Mouse (Mus musculus): ENCODE measurements at regions not wholly inside any gene's neighbourhood (a gene's known extent, or its start where the extent isn't known, plus 50 kb on each side); places are given as distances from the start of the nearest gene placed in this dataset.

- H3K27me3 ChIP-seq (replicated peaks) = peaks cover 5% of the 10 kb centered on the region
- no peak overlapping the region for H3K4me3 ChIP-seq (replicated peaks)
- TF ChIP-seq GATA1 (IDR thresholded peaks at IDR 0.05; ENCODE audit: borderline replicate concordance, low read length) (no peak), FLI1 (IDR thresholded peaks at IDR 0.05; ENCODE audit: low read length) (no peak)
- no peaks in the 10 kb centered on the region for H3K9me3 ChIP-seq
- H3K4me1 ChIP-seq = no peaks in the 10 kb centered on the region
- H3K36me3 ChIP-seq (replicated peaks; ENCODE audit: low read length) = no peaks in the 10 kb centered on the region
Measured at GRCm38 (mm10) chr4:131293560-131293959, 349.4 kb downstream of the Matn1 start.

GRCm38 (mm10) chr4:131298011-131298674 lies 354.0 kb downstream of the Matn1 start:
- peaks cover 3% of the 10 kb centered on the region for H3K27me3 ChIP-seq (replicated peaks)
- TF ChIP-seq FLI1 (IDR thresholded peaks at IDR 0.05; ENCODE audit: low read length) (no peak), GATA1 (IDR thresholded peaks at IDR 0.05; ENCODE audit: borderline replicate concordance, low read length) (no peak)
- no peaks in the 10 kb centered on the region for H3K4me1 ChIP-seq
- no peak overlapping the region for H3K4me3 ChIP-seq (replicated peaks)
- no peaks in the 10 kb centered on the region for H3K9me3 ChIP-seq
- no peaks in the 10 kb centered on the region for H3K36me3 ChIP-seq (replicated peaks; ENCODE audit: low read length)

- Histone ChIP-seq H3K4me3 (replicated peaks) (no peak overlapping the region), H3K9me3 (no peaks in the 10 kb centered on the region), H3K36me3 (replicated peaks; ENCODE audit: low read length) (no peaks in the 10 kb centered on the region), H3K4me1 (no peaks in the 10 kb centered on the region), H3K27me3 (replicated peaks) (peaks cover 5% of the 10 kb centered on the region)
- TF ChIP-seq FLI1 (IDR thresholded peaks at IDR 0.05; ENCODE audit: low read length) = no peak
- no peak for TF ChIP-seq GATA1 (IDR thresholded peaks at IDR 0.05; ENCODE audit: borderline replicate concordance, low read length)
Measured at GRCm38 (mm10) chr4:131303936-131304335, 359.8 kb downstream of the Matn1 start.

- Histone ChIP-seq H3K4me3 (replicated peaks) (no peak overlapping the region), H3K9me3 (no peaks in the 10 kb centered on the region), H3K4me1 (no peaks in the 10 kb centered on the region), H3K36me3 (replicated peaks; ENCODE audit: low read length) (no peaks in the 10 kb centered on the region), H3K27me3 (replicated peaks) (peaks cover 5% of the 10 kb centered on the region)
- TF ChIP-seq FLI1 (IDR thresholded peaks at IDR 0.05; ENCODE audit: low read length) (no peak), GATA1 (IDR thresholded peaks at IDR 0.05; ENCODE audit: borderline replicate concordance, low read length) (no peak)
Measured at GRCm38 (mm10) chr4:131304361-131304777, 360.2 kb downstream of the Matn1 start.

GRCm38 (mm10) chr4:131314231-131314630 lies 370.0 kb downstream of the Matn1 start:
- Histone ChIP-seq H3K4me1 (no peaks in the 10 kb centered on the region), H3K4me3 (replicated peaks) (no peak overlapping the region), H3K36me3 (replicated peaks; ENCODE audit: low read length) (no peaks in the 10 kb centered on the region), H3K27me3 (replicated peaks) (no peaks in the 10 kb centered on the region), H3K9me3 (0 out of 2 replicates have a peak, but pooled peaks cover 4% of the 10 kb centered on the region)
- TF ChIP-seq FLI1 (IDR thresholded peaks at IDR 0.05; ENCODE audit: low read length) (no peak), GATA1 (IDR thresholded peaks at IDR 0.05; ENCODE audit: borderline replicate concordance, low read length) (no peak)

- TF ChIP-seq GATA1 (IDR thresholded peaks at IDR 0.05; ENCODE audit: borderline replicate concordance, low read length) = no peak
- no peak for TF ChIP-seq FLI1 (IDR thresholded peaks at IDR 0.05; ENCODE audit: low read length)
Measured at GRCm38 (mm10) chr4:131316041-131316440, 371.9 kb downstream of the Matn1 start.

GRCm38 (mm10) chr4:131322323-131322722 lies 378.1 kb downstream of the Matn1 start:
- Histone ChIP-seq H3K36me3 (replicated peaks; ENCODE audit: low read length) (no peaks in the 10 kb centered on the region), H3K4me3 (replicated peaks) (no peak overlapping the region), H3K27me3 (replicated peaks) (no peaks in the 10 kb centered on the region), H3K4me1 (no peaks in the 10 kb centered on the region), H3K9me3 (no peaks in the 10 kb centered on the region)
- TF ChIP-seq FLI1 (IDR thresholded peaks at IDR 0.05; ENCODE audit: low read length) (no peak), GATA1 (IDR thresholded peaks at IDR 0.05; ENCODE audit: borderline replicate concordance, low read length) (no peak)

More at GRCm38 (mm10) chr4:131316041-131316440, 371.9 kb downstream of the Matn1 start:
- no peaks in the 10 kb centered on the region for H3K27me3 ChIP-seq (replicated peaks)
- H3K4me1 ChIP-seq = no peaks in the 10 kb centered on the region
- no peak overlapping the region for H3K4me3 ChIP-seq (replicated peaks)
- H3K36me3 ChIP-seq (replicated peaks; ENCODE audit: low read length) = no peaks in the 10 kb centered on the region
- 0 out of 2 replicates have a peak, but pooled peaks cover 4% of the 10 kb centered on the region for H3K9me3 ChIP-seq

GRCm38 (mm10) chr4:131324486-131324885 lies 380.3 kb downstream of the Matn1 start:
- H3K4me3 ChIP-seq (replicated peaks) = no peak overlapping the region
- no peaks in the 10 kb centered on the region for H3K36me3 ChIP-seq (replicated peaks; ENCODE audit: low read length)
- peaks cover 1% of the 10 kb centered on the region for H3K27me3 ChIP-seq (replicated peaks)
- no peaks in the 10 kb centered on the region for H3K9me3 ChIP-seq
- H3K4me1 ChIP-seq = no peaks in the 10 kb centered on the region
- TF ChIP-seq GATA1 (IDR thresholded peaks at IDR 0.05; ENCODE audit: borderline replicate concordance, low read length) (no peak), FLI1 (IDR thresholded peaks at IDR 0.05; ENCODE audit: low read length) (no peak)

- H3K4me3 ChIP-seq (replicated peaks) = no peak overlapping the region
- TF ChIP-seq FLI1 (IDR thresholded peaks at IDR 0.05; ENCODE audit: low read length) = no peak
- H3K36me3 ChIP-seq (replicated peaks; ENCODE audit: low read length) = no peaks in the 10 kb centered on the region
- no peaks in the 10 kb centered on the region for H3K9me3 ChIP-seq
- peaks cover 1% of the 10 kb centered on the region for H3K27me3 ChIP-seq (replicated peaks)
- no peaks in the 10 kb centered on the region for H3K4me1 ChIP-seq
Measured at GRCm38 (mm10) chr4:131325200-131325599, 381.0 kb downstream of the Matn1 start.

- H3K9me3 ChIP-seq = peaks cover 3% of the 10 kb centered on the region; the same call in 1 of the 2 replicates
- H3K4me1 ChIP-seq = no peaks in the 10 kb centered on the region
- H3K4me3 ChIP-seq (replicated peaks) = no peak overlapping the region
- peaks cover 1% of the 10 kb centered on the region for H3K27me3 ChIP-seq (replicated peaks)
- no peak for TF ChIP-seq GATA1 (IDR thresholded peaks at IDR 0.05; ENCODE audit: borderline replicate concordance, low read length)
- TF ChIP-seq FLI1 (IDR thresholded peaks at IDR 0.05; ENCODE audit: low read length) = no peak
- no peaks in the 10 kb centered on the region for H3K36me3 ChIP-seq (replicated peaks; ENCODE audit: low read length)
Measured at GRCm38 (mm10) chr4:131325609-131326008, 381.4 kb downstream of the Matn1 start.

Measured in megakaryocyte, embryonic 14.5 days (primary cell).